Mouse (Mus musculus): ENCODE measurements around the gene Ppp1r12a. TPM values are rescaled to one million over a fixed set of nuclear protein-coding genes. Genes with fewer than 3 reads are reported as not detected.

Ppp1r12a gene
- polyA plus RNA-seq, 1 experiment from 2014 or later = 83.4 TPM

GRCm38 (mm10) chr10:108189303-108189702, 27.3 kb downstream of the Ppp1r12a start:
- no peak overlapping the region for H3K4me3 ChIP-seq

DNA sequence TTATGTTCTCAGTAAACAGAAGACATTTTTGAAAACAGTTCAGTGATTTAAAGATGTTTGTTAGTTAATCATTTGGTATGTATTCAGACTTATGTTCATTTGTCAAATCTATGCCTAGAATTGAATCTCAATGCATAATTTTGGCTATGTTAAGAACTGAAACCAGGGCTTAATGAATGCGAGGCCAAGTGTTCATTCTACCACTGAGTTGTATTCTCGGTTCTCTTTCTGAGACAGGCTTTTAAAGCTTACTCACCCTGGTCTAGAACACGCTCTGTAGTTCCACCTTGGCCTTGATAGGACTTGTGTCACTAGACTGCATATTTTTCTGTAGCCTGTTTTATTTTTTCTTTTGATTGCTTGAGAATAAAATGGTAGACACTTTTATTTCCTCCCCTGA, 28.0 kb downstream of the Ppp1r12a start:
- Histone ChIP-seq H3K9ac (no peak overlapping the region), H3K4me1 (peaks cover 3% of the 10 kb centered on the region; the same call in 1 of the 2 replicates), H3K4me3 (no peak overlapping the region), H3K36me3 (no peaks in the 10 kb centered on the region), H3K4me2 (replicated peaks) (no peak overlapping the region), H3K9me3 (no peaks in the 10 kb centered on the region), H3K27ac (no peak overlapping the region), H3K27me3 (replicated peaks) (no peaks in the 10 kb centered on the region)
- WGBS = 91% methylated on average over 3 of the region's 3 CpGs
- ATAC-seq (ENCODE audit: low FRiP score, low read depth) = no peak

More at GRCm38 (mm10) chr10:108189303-108189702, 27.3 kb downstream of the Ppp1r12a start:
- H3K36me3 ChIP-seq = no peaks in the 10 kb centered on the region
- 0 out of 2 replicates have a peak, but pooled peaks cover 3% of the 10 kb centered on the region for H3K4me1 ChIP-seq
- no peaks in the 10 kb centered on the region for H3K27me3 ChIP-seq (replicated peaks)
- no peak overlapping the region for H3K9ac ChIP-seq
- no peak overlapping the region for H3K4me2 ChIP-seq (replicated peaks)
- no peaks in the 10 kb centered on the region for H3K9me3 ChIP-seq
- no peak overlapping the region for H3K27ac ChIP-seq
- 96% methylated on average over 2 of the region's 2 CpGs for WGBS
- ATAC-seq (ENCODE audit: low FRiP score, low read depth) = no peak

DNA sequence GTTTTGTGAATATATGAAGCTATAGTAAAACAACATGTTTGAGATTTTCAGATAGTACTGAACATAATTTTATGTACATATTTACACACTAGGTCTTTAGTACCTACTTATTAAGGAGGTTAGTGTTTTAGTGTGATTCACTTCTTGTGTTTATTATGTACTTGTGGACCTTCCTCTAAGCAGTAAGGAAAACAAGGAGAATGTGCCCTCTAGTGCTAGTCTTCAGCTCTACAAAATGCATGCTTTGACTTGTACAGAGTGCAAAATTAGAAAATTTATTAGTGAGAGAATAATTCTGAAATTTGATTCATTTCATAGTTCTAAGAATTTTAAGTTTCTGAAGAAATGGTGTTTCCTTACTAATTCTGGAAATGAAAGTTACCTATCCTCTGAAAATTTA, 28.6 kb downstream of the Ppp1r12a start:
- Histone ChIP-seq H3K27me3 (replicated peaks) (no peaks in the 10 kb centered on the region), H3K4me3 (no peak overlapping the region), H3K36me3 (no peaks in the 10 kb centered on the region), H3K9ac (no peak overlapping the region), H3K4me2 (replicated peaks) (no peak overlapping the region), H3K9me3 (no peaks in the 10 kb centered on the region), H3K27ac (no peak overlapping the region), H3K4me1 (peaks cover 3% of the 10 kb centered on the region; the same call in 1 of the 2 replicates)
- no peak for ATAC-seq (ENCODE audit: low FRiP score, low read depth)

DNA sequence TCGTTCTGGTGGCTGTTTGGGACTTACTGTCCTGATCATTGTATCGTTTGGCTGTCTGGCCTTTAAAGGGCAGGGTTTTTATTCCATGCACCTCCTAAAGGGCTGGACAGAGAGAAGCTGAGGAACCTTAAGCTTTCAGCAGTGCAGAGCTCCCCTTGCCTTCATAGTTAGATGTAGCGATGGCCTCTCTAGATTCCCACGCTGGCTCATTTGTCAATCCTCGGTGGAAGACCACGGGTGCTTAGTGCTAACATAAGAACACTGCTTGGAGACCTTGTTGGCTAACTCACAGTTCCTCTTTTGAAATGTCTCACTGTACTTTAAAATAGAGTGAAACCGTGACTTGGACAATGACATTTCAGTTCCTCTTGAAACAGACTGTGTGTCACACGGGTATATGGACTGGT, 29.4 kb downstream of the Ppp1r12a start:
- Histone ChIP-seq H3K4me2 (replicated peaks) (no peak overlapping the region), H3K9ac (no peak overlapping the region), H3K27ac (no peak overlapping the region), H3K36me3 (no peaks in the 10 kb centered on the region), H3K9me3 (no peaks in the 10 kb centered on the region), H3K4me1 (peaks cover 3% of the 10 kb centered on the region; the same call in 1 of the 2 replicates), H3K27me3 (replicated peaks) (no peaks in the 10 kb centered on the region), H3K4me3 (no peak overlapping the region)
- ATAC-seq (ENCODE audit: low FRiP score, low read depth) = no peak
- WGBS = 70% methylated on average over 8 of the region's 8 CpGs

DNA sequence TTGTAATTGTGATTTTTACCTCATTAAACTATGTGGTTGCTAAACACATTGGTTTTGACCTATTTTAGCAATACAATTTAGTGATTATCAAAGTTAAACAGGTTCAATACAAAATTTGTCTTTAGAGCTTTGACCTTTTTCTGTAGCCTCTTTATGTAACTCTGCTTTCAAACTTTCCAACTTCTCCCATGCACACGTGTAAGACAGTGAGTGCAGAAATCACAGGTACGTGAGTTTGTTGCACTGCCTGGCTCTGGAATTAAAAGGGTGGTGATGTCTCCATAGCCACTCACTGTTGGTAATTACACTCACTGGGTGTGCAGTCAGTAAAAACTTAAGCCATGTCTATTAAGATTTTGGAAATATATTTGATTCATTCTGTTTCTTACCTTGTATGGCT, 30.3 kb downstream of the Ppp1r12a start:
- Histone ChIP-seq H3K9ac (no peak overlapping the region), H3K4me3 (no peak overlapping the region), H3K4me1 (peaks cover 3% of the 10 kb centered on the region; the same call in 1 of the 2 replicates), H3K27ac (no peak overlapping the region), H3K9me3 (no peaks in the 10 kb centered on the region), H3K4me2 (replicated peaks) (no peak overlapping the region), H3K27me3 (replicated peaks) (no peaks in the 10 kb centered on the region), H3K36me3 (no peaks in the 10 kb centered on the region)
- WGBS = 84% methylated on average over 2 of the region's 2 CpGs
- no peak for ATAC-seq (ENCODE audit: low FRiP score, low read depth)

GRCm38 (mm10) chr10:108196124-108196523, 34.1 kb downstream of the Ppp1r12a start:
- 92% methylated on average over 2 of the region's 2 CpGs for whole genome bisulfite sequencing

DNA sequence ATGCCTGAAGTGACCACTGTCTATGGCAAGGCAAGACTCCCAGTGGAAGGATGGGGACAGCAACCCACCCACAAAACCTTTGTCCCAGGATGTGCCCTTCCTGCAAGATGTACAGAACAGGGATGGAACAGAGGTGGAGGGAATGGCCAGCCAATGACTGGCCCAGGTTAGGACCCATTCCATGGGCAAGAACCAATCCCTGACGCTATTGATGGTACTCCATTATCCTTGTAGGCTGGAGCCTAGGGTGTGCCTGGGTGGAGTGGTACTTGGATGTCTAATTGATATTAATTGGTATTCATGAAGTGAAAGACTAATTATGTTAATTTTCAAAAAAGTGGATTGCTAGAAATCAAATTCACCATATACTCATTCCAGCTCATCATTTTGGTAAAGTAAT, 35.5 kb downstream of the Ppp1r12a start:
- H3K27me3 ChIP-seq (replicated peaks) = no peaks in the 10 kb centered on the region
- H3K36me3 ChIP-seq = peaks cover 3% of the 10 kb centered on the region; the same call in 1 of the 2 replicates
- ATAC-seq (ENCODE audit: low FRiP score, low read depth) = no peak
- no peaks in the 10 kb centered on the region for H3K9me3 ChIP-seq
- H3K4me2 ChIP-seq (replicated peaks) = no peak overlapping the region
- H3K4me3 ChIP-seq = no peak overlapping the region
- H3K4me1 ChIP-seq = no peaks in the 10 kb centered on the region; the same call in 1 of the 2 replicates
- H3K9ac ChIP-seq = no peak overlapping the region
- 97% methylated on average over 1 of the region's 1 CpGs for WGBS
- no peak overlapping the region for H3K27ac ChIP-seq

More at GRCm38 (mm10) chr10:108196124-108196523, 34.1 kb downstream of the Ppp1r12a start:
- no peaks in the 10 kb centered on the region for H3K9me3 ChIP-seq
- no peaks in the 10 kb centered on the region for H3K27me3 ChIP-seq (replicated peaks)
- H3K4me3 ChIP-seq = no peak overlapping the region
- H3K27ac ChIP-seq = no peak overlapping the region
- H3K4me1 ChIP-seq = peaks cover 3% of the 10 kb centered on the region; the same call in 1 of the 2 replicates
- peaks cover 3% of the 10 kb centered on the region; the same call in 1 of the 2 replicates for H3K36me3 ChIP-seq
- no peak for ATAC-seq (ENCODE audit: low FRiP score, low read depth)
- H3K4me2 ChIP-seq (replicated peaks) = no peak overlapping the region
- no peak overlapping the region for H3K9ac ChIP-seq

DNA sequence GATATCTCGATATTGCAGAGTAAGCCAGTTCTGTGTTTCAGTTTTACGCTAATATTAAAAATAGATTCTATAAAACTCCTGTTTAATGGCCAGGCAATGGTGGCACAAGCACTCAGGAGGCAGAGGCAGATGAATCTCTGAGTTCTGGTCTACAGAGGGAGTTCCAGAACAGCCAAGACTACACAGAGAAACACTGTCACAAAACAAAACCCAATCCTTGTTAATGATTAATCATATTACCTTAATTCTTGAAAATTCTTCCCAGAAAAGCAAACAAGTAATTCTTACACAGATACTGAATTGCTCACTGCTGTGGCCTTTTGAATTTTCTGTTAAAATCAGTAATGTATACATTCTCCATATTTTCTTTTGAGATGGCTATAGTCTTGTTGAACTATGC, 37.0 kb downstream of the Ppp1r12a start:
- Histone ChIP-seq H3K27me3 (replicated peaks) (no peaks in the 10 kb centered on the region), H3K36me3 (peaks cover 3% of the 10 kb centered on the region; the same call in 1 of the 2 replicates), H3K4me3 (no peak overlapping the region), H3K4me1 (no peaks in the 10 kb centered on the region; the same call in 1 of the 2 replicates), H3K9ac (no peak overlapping the region), H3K4me2 (replicated peaks) (no peak overlapping the region), H3K9me3 (no peaks in the 10 kb centered on the region), H3K27ac (no peak overlapping the region)
- 98% methylated on average over 2 of the region's 2 CpGs for WGBS
- ATAC-seq (ENCODE audit: low FRiP score, low read depth) = no peak

- WGBS = 92% methylated on average over 4 of the region's 4 CpGs
- ATAC-seq (ENCODE audit: low FRiP score, low read depth) = no peak
These were observed 40.1 kb downstream of the Ppp1r12a start for GRCm38 (mm10) chr10:108202126-108202525.

DNA sequence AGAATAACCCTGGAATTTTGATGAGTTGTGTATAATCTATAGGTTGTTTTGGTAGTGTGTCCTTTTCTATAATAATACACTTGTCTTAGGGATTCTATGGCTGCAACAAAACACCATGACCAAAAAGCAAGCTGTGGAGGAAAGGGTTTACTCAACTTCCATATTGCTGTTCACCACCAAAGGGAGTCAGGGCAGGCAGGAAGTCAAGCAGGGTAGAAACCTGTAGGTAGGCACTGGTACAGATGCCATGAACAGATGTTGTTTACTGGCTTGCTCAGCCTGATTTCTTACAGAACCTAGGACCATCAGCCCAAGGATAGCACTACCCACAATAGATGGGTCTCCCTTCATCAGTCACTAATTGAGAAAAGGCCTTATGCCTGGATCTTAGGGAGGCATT, 41.4 kb downstream of the Ppp1r12a start:
- Histone ChIP-seq H3K4me1 (no peaks in the 10 kb centered on the region), H3K27me3 (replicated peaks) (no peaks in the 10 kb centered on the region), H3K9ac (no peak overlapping the region), H3K4me3 (no peak overlapping the region), H3K36me3 (peaks cover 7% of the 10 kb centered on the region; the same call in 1 of the 2 replicates), H3K27ac (no peak overlapping the region), H3K4me2 (replicated peaks) (no peak overlapping the region), H3K9me3 (no peaks in the 10 kb centered on the region)
- no peak for ATAC-seq (ENCODE audit: low FRiP score, low read depth)

More at GRCm38 (mm10) chr10:108202126-108202525, 40.1 kb downstream of the Ppp1r12a start:
- Histone ChIP-seq H3K36me3 (peaks cover 7% of the 10 kb centered on the region; the same call in 1 of the 2 replicates), H3K4me1 (no peaks in the 10 kb centered on the region), H3K27ac (no peak overlapping the region), H3K9me3 (no peaks in the 10 kb centered on the region), H3K9ac (no peak overlapping the region), H3K27me3 (replicated peaks) (no peaks in the 10 kb centered on the region), H3K4me2 (replicated peaks) (no peak overlapping the region), H3K4me3 (no peak overlapping the region)

GRCm38 (mm10) chr10:108209396-108209795, 47.4 kb downstream of the Ppp1r12a start:
- WGBS = 78% methylated on average over 5 of the region's 5 CpGs
- H3K27me3 ChIP-seq (replicated peaks) = no peaks in the 10 kb centered on the region
- H3K36me3 ChIP-seq = 0 out of 2 replicates have a peak, but pooled peaks cover 5% of the 10 kb centered on the region
- no peak overlapping the region for H3K9ac ChIP-seq
- no peak for ATAC-seq (ENCODE audit: low FRiP score, low read depth)
- no peak overlapping the region for H3K4me3 ChIP-seq
- no peaks in the 10 kb centered on the region for H3K9me3 ChIP-seq
- no peak overlapping the region for H3K4me2 ChIP-seq (replicated peaks)
- H3K27ac ChIP-seq = no peak overlapping the region
- no peaks in the 10 kb centered on the region for H3K4me1 ChIP-seq

DNA sequence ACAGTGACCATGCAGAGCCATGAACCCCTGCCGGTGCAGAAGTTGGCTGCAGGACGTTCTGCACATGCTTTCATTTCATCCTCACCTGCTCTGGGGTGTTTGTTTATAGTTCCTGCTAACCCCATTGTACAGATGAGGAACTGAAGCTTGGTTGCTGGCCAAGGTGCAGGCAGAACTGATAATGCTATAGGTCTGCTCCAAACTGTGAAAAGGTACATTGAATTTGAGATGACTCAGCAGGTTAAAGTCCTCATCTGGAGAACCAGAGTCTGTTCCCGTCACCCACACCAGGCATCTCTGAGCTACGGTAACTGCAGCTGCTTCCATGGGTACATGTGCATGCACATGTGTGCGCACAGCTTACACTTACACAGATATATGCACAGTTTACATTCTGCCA, 62.4 kb downstream of the Ppp1r12a start:
- Histone ChIP-seq H3K27me3 (replicated peaks) (no peaks in the 10 kb centered on the region), H3K36me3 (peaks cover 7% of the 10 kb centered on the region), H3K4me3 (no peak overlapping the region), H3K4me1 (peaks cover 5% of the 10 kb centered on the region; the same call in 1 of the 2 replicates), H3K27ac (no peak overlapping the region), H3K9me3 (no peaks in the 10 kb centered on the region), H3K4me2 (replicated peaks) (no peak overlapping the region), H3K9ac (no peak overlapping the region)
- 96% methylated on average over 5 of the region's 5 CpGs for WGBS
- ATAC-seq (ENCODE audit: low FRiP score, low read depth) = no peak

DNA sequence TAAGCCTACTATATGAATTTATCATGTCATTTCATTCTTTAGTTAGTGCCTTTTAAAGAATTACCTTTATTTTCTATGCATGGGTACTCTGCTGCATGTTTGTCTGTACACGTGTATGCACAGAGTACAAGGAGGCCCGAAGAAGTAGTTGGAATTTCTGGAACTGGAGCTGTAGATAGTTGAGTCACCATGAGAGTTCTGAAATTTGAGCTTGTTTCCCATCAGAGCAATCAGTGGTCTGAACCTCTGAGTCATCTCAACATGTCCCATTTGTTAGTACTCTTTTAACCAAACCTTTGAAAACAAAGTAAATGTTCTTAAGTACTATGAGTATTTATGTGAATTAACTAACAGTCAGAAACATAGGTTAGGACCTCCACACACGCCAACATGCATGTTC, 75.1 kb downstream of the Ppp1r12a start:
- H3K9ac ChIP-seq = no peak overlapping the region
- WGBS = 96% methylated on average over 3 of the region's 3 CpGs
- ATAC-seq (ENCODE audit: low FRiP score, low read depth) = no peak
- no peak overlapping the region for H3K27ac ChIP-seq
- no peaks in the 10 kb centered on the region for H3K27me3 ChIP-seq (replicated peaks)
- H3K36me3 ChIP-seq = peaks cover 15% of the 10 kb centered on the region; the same call in 1 of the 2 replicates
- H3K4me2 ChIP-seq (replicated peaks) = no peak overlapping the region
- no peaks in the 10 kb centered on the region for H3K9me3 ChIP-seq
- H3K4me3 ChIP-seq = no peak overlapping the region
- no peaks in the 10 kb centered on the region for H3K4me1 ChIP-seq

Data from neural tube, embryonic 12.5 days (tissue).